Mouse (Mus musculus) embryonic facial prominence, embryonic 11.5 days (tissue): ENCODE data around the gene Pah. TPM values are rescaled to one million over a fixed set of nuclear protein-coding genes. Genes with fewer than 3 reads are reported as not detected.

ENCODE experiments used
- polyA plus RNA-seq: library from polyadenylated mRNA; unstranded; fragments of >200 nt; fragmentation: Nextera tagmentation; extraction: Ambion mirVana; gene quantifications from 2 replicates; pipeline ENCODE4 v1.2.1, GENCODE M21; 2014

Pah gene
- polyA plus RNA-seq, 1 experiment from 2014 or later: not detected

Other genes starting within 250 kb of the Pah start
- gene Ascl1, start 28.1 kb upstream of the Pah start, polyA plus RNA-seq: 10.6 and 11.1 TPM in 2 replicates